Mouse (Mus musculus) erythroblast, adult 5-6 weeks (primary cell): ENCODE data around the gene Appl1. TPM values are rescaled to one million over a fixed set of nuclear protein-coding genes. Genes with fewer than 3 reads are reported as not detected.

Source experiments
- ATAC-seq: replicated peaks from 2 replicates; pipeline ENCODE4 v1.8.0; 2016; ENCODE audit warnings: moderate number of reproducible peaks, mild to moderate bottlenecking, moderate TSS enrichment, inconsistent platforms; ENCODE audit not compliant: poor library complexity, low FRiP score, severe bottlenecking
- total RNA-seq, 2 experiments: library from RNA; stranded (forward) in 1 of 2; stranded (reverse) in 1 of 2; fragments of 150-400 nt in 1 of 2; fragments of 200-764, 138-1000 nt in 1 of 2; gene quantifications; 2 replicates each; pipeline versions ENCODE4 v1.2.3 to v1.2.4; 2015 to 2017; ENCODE audit warnings: low replicate concordance in 2 of 2

The Appl1 gene
- total RNA-seq, 2 experiments from 2014 or later: 6.1 to 6.9 TPM

- no peak for ATAC-seq
These were observed 92.3 kb downstream of the Appl1 start for GRCm38 (mm10) chr14:26878756-26879155.

Other genes with a start within 250 kb of the Appl1 start
- not detected in 2 replicates for gene Asb14, start 76.7 kb downstream of the Appl1 start, total RNA-seq (2015; ENCODE audit: low replicate concordance)
- gene Asb14, start 76.7 kb downstream of the Appl1 start, total RNA-seq (2017; ENCODE audit: low replicate concordance): not detected in 2 replicates
- not detected in 2 replicates for gene Hesx1, start 23.2 kb upstream of the Appl1 start, total RNA-seq (2015; ENCODE audit: low replicate concordance)
- not detected in 2 replicates for gene Hesx1, start 23.2 kb upstream of the Appl1 start, total RNA-seq (2017; ENCODE audit: low replicate concordance)
- not detected in 2 replicates for gene Il17rd, start 67.7 kb upstream of the Appl1 start, total RNA-seq (2015; ENCODE audit: low replicate concordance)
- gene Il17rd, start 67.7 kb upstream of the Appl1 start, total RNA-seq (2017; ENCODE audit: low replicate concordance): not detected in 2 replicates
- 4.8 and 7.7 TPM in 2 replicates for gene Arhgef3, start 143.7 kb upstream of the Appl1 start, total RNA-seq (2015; ENCODE audit: low replicate concordance)
- 6.3 and 8.3 TPM in 2 replicates for gene Arhgef3, start 143.7 kb upstream of the Appl1 start, total RNA-seq (2017; ENCODE audit: low replicate concordance)